Mouse (Mus musculus) MEL (cell line): ENCODE measurements around the gene Rpl36al. TPM values are rescaled to one million over a fixed set of nuclear protein-coding genes. Genes with fewer than 3 reads are reported as not detected.

Experiments used
- DNase-seq: peaks from one replicate; pipeline ENCODE4 v3.0.0; 2011; ENCODE audit warnings: low read depth, low spot score
- H3K27ac ChIP-seq: 2 replicates; pipeline ENCODE4 v1.5.1; 2012; ENCODE audit warnings: low read depth, mild to moderate bottlenecking, control low read depth, low read length, moderate library complexity; ENCODE audit not compliant: control insufficient read depth
- H3K27me3 ChIP-seq, 2 experiments: fragments of 150-350 bp in 1 of 2; sonication (generic) in 1 of 2; 2 replicates each; pipeline ENCODE4 v1.6.1; 2012; ENCODE audit warnings: low read length in 2 of 2, mild to moderate bottlenecking in 2 of 2, improper control_type of control experiment in 1 of 2, moderate library complexity in 1 of 2; ENCODE audit not compliant: insufficient read depth in 2 of 2, control insufficient read depth in 1 of 2
- H3K36me3 ChIP-seq, 2 experiments: 2 replicates each; pipeline ENCODE4 v1.6.1; 2012 to 2014; ENCODE audit warnings: low read length in 2 of 2, improper control_type of control experiment in 1 of 2, inconsistent platforms in 1 of 2, mild to moderate bottlenecking in 1 of 2; ENCODE audit not compliant: insufficient read depth in 2 of 2, control insufficient read depth in 1 of 2
- H3K4me1 ChIP-seq, 2 experiments: fragments of 150-350 bp in 1 of 2; sonication (generic) in 1 of 2; 2 replicates each; pipeline ENCODE4 v1.6.1; 2012; ENCODE audit warnings: low read length in 2 of 2, improper control_type of control experiment in 1 of 2, mild to moderate bottlenecking in 1 of 2; ENCODE audit not compliant: insufficient read depth in 2 of 2, control insufficient read depth in 1 of 2
- H3K4me3 ChIP-seq, 2 experiments: fragments of 150-350 bp in 1 of 2; sonication (generic) in 1 of 2; 2 replicates each; pipeline ENCODE4 v1.5.1; 2012; ENCODE audit warnings: low read depth in 2 of 2, low read length in 2 of 2, mild to moderate bottlenecking in 2 of 2, moderate library complexity in 2 of 2, control low read depth in 1 of 2, improper control_type of control experiment in 1 of 2; ENCODE audit not compliant: control insufficient read depth in 1 of 2, insufficient read depth in 1 of 2
- H3K79me2 ChIP-seq: 2 replicates; pipeline ENCODE4 v1.6.1; 2012; ENCODE audit warnings: mild to moderate bottlenecking, low read length, moderate library complexity; ENCODE audit not compliant: control insufficient read depth, poor library complexity, insufficient read depth
- H3K9ac ChIP-seq: 2 replicates; pipeline ENCODE4 v1.6.1; 2012; ENCODE audit warnings: low read depth, mild to moderate bottlenecking, control low read depth, low read length, moderate library complexity; ENCODE audit not compliant: control insufficient read depth, poor library complexity, severe bottlenecking
- H3K9me3 ChIP-seq: fragments of 150-350 bp; sonication (generic); replicated peaks from 2 replicates; pipeline ENCODE4 v1.6.1; 2012; ENCODE audit warnings: mild to moderate bottlenecking, low read length, improper control_type of control experiment, moderate library complexity; ENCODE audit not compliant: insufficient read depth
- BHLHE40 ChIP-seq: IDR thresholded peaks from 2 replicates; pipeline ENCODE4 v1.6.1; 2012; ENCODE audit warnings: low read depth, mild to moderate bottlenecking, inconsistent platforms, low read length, improper control_type of control experiment, borderline replicate concordance
- CHD1 ChIP-seq: IDR thresholded peaks from 2 replicates; pipeline ENCODE4 v1.6.1; 2012; ENCODE audit warnings: low read depth, mild to moderate bottlenecking, inconsistent platforms, low read length, improper control_type of control experiment
- E2F4 ChIP-seq: IDR thresholded peaks from 2 replicates; pipeline ENCODE4 v1.6.1; 2011; ENCODE audit warnings: low read depth, low read length, improper control_type of control experiment, borderline replicate concordance
- ELF1 ChIP-seq: IDR thresholded peaks from 2 replicates; pipeline ENCODE4 v1.6.1; 2014; ENCODE audit warnings: low read depth, mild to moderate bottlenecking, inconsistent platforms, low read length, improper control_type of control experiment, moderate library complexity
- EP300 ChIP-seq, 2 experiments: IDR thresholded peaks; 2 replicates each; pipeline ENCODE4 v1.6.1; 2011; ENCODE audit warnings: improper control_type of control experiment in 2 of 2, low read length in 2 of 2, low read depth in 1 of 2, mild to moderate bottlenecking in 1 of 2
- ETS1 ChIP-seq: IDR thresholded peaks from 2 replicates; pipeline ENCODE4 v1.6.1; 2012; ENCODE audit warnings: low read depth, mild to moderate bottlenecking, inconsistent platforms, low read length, improper control_type of control experiment, moderate library complexity
- GABPA ChIP-seq: IDR thresholded peaks from 2 replicates; pipeline ENCODE4 v1.6.1; 2012; ENCODE audit warnings: low read depth, mild to moderate bottlenecking, inconsistent platforms, low read length, improper control_type of control experiment, moderate library complexity
- GATA1 ChIP-seq: IDR thresholded peaks from 2 replicates; pipeline ENCODE4 v1.6.1; 2011; ENCODE audit warnings: low read depth, low read length, improper control_type of control experiment
- KAT2A ChIP-seq: conservative IDR thresholded peaks from 2 replicates; pipeline ENCODE4 v1.6.1; 2012; ENCODE audit warnings: low read depth, low read length, improper control_type of control experiment, inconsistent platforms
- MAZ ChIP-seq: IDR thresholded peaks from 2 replicates; pipeline ENCODE4 v1.6.1; 2012; ENCODE audit warnings: low read depth, mild to moderate bottlenecking, inconsistent platforms, low read length, improper control_type of control experiment
- MEF2A ChIP-seq: IDR thresholded peaks from 2 replicates; pipeline ENCODE4 v1.6.1; 2014; ENCODE audit warnings: low read depth, mild to moderate bottlenecking, inconsistent platforms, low read length, improper control_type of control experiment; ENCODE audit not compliant: poor library complexity, insufficient replicate concordance, severe bottlenecking; ENCODE audit errors: extremely low read depth
- MXI1 ChIP-seq: IDR thresholded peaks from 2 replicates; pipeline ENCODE4 v1.6.1; 2011; ENCODE audit warnings: mild to moderate bottlenecking, low read depth, low read length, improper control_type of control experiment
- MYB ChIP-seq: IDR thresholded peaks from 2 replicates; pipeline ENCODE4 v1.6.1; 2011; ENCODE audit warnings: mild to moderate bottlenecking, low read depth, low read length, improper control_type of control experiment
- MYC ChIP-seq: IDR thresholded peaks from 2 replicates; pipeline ENCODE4 v1.6.1; 2011; ENCODE audit warnings: low read depth, mild to moderate bottlenecking, low read length, improper control_type of control experiment, moderate library complexity
- POLR2AphosphoS2 ChIP-seq: IDR thresholded peaks from 2 replicates; pipeline ENCODE4 v1.6.1; 2011; ENCODE audit warnings: low read length, improper control_type of control experiment
- RAD21 ChIP-seq: IDR thresholded peaks from 2 replicates; pipeline ENCODE4 v1.6.1; 2011; ENCODE audit warnings: mild to moderate bottlenecking, low read depth, low read length, improper control_type of control experiment
- RCOR1 ChIP-seq: IDR thresholded peaks from 2 replicates; pipeline ENCODE4 v1.6.1; 2012; ENCODE audit warnings: low read depth, mild to moderate bottlenecking, inconsistent platforms, low read length, improper control_type of control experiment
- SIN3A ChIP-seq: IDR thresholded peaks from 2 replicates; pipeline ENCODE4 v1.6.1; 2012; ENCODE audit warnings: low read length, improper control_type of control experiment, inconsistent platforms
- SMC3 ChIP-seq: IDR thresholded peaks from 2 replicates; pipeline ENCODE4 v1.6.1; 2011; ENCODE audit warnings: low read depth, low read length, improper control_type of control experiment
- TCF12 ChIP-seq: IDR thresholded peaks from 2 replicates; pipeline ENCODE4 v1.6.1; 2014; ENCODE audit warnings: low read depth, mild to moderate bottlenecking, inconsistent platforms, low read length, improper control_type of control experiment, moderate library complexity
- USF1 ChIP-seq: IDR thresholded peaks from 2 replicates; pipeline ENCODE4 v1.6.1; 2014; ENCODE audit warnings: low read depth, mild to moderate bottlenecking, inconsistent platforms, low read length, improper control_type of control experiment, moderate library complexity
- USF2 ChIP-seq, 2 experiments: IDR thresholded peaks; 2 replicates each; pipeline ENCODE4 v1.6.1; 2011 to 2012; ENCODE audit warnings: improper control_type of control experiment in 2 of 2, low read length in 2 of 2, borderline replicate concordance in 1 of 2, inconsistent platforms in 1 of 2, low read depth in 1 of 2, mild to moderate bottlenecking in 1 of 2; ENCODE audit not compliant: insufficient read depth in 1 of 2
- ZKSCAN1 ChIP-seq: IDR thresholded peaks from 2 replicates; pipeline ENCODE4 v1.6.1; 2012; ENCODE audit warnings: low read depth, mild to moderate bottlenecking, inconsistent platforms, low read length, improper control_type of control experiment, moderate library complexity
- ZMIZ1 ChIP-seq: IDR thresholded peaks from 2 replicates; pipeline ENCODE4 v1.6.1; 2012; ENCODE audit warnings: low read depth, mild to moderate bottlenecking, inconsistent platforms, low read length, improper control_type of control experiment, moderate library complexity
- polyA plus RNA-seq, 2 experiments: library from polyadenylated mRNA; stranded (reverse) in 1 of 2; unstranded in 1 of 2; fragments of >175 nt in 1 of 2; fragments of >200 nt in 1 of 2; gene quantifications; 2 replicates each; pipeline versions ENCODE4 v1.2.1 to v1.2.4; 2012; ENCODE audit warnings: low replicate concordance in 2 of 2, low read depth in 1 of 2; ENCODE audit not compliant: insufficient read length in 2 of 2, insufficient read depth in 1 of 2, missing spikeins in 1 of 2
- total RNA-seq: library from RNA; depleted of rRNA; stranded (reverse); fragments of 300-350 nt; gene quantifications from 2 replicates; pipeline ENCODE4 v1.2.3, GENCODE M21; 2012

Gene Rpl36al
- total and polyA plus RNA-seq, 3 experiments, result 696 to 1,318 TPM; not detected in 1

DNA sequence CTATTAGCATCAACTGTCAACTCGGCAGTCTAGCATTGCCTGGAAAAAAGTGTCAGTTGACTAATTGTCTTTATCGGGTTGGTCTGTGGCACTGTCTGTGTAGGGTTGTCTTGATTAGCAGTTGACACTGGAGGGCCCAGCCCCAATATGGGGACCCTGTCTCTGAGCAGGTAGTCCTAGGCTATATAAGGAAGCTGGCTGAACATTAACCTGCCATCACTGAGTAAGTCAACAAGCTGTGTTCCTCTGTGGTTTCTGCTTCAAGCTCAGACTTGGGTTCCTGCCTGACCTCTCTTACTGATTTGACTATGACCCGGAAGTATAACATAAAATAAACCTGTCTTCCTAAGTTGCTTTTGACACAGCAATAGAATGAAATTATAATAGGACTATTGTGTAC is 7.9 kb downstream of the Rpl36al start:
- no peaks in the 10 kb centered on the region; a peak in 3 of 4 replicates for H3K36me3 ChIP-seq
- no peaks in the 10 kb centered on the region for H3K9me3 ChIP-seq
- TF ChIP-seq SMC3, result no peak
- no peak for TF ChIP-seq POLR2AphosphoS2
- TF ChIP-seq GATA1, result no peak
- TF ChIP-seq MEF2A, result no peak
- TF ChIP-seq GABPA, result no peak
- TF ChIP-seq RCOR1, result no peak
- TF ChIP-seq ZKSCAN1, result no peak
- no peak for TF ChIP-seq MAZ
- TF ChIP-seq MXI1, result no peak
- no peak for TF ChIP-seq KAT2A
- TF ChIP-seq ETS1, result no peak
- TF ChIP-seq MYB, result no peak
- no peak for TF ChIP-seq ZMIZ1
- no peak for TF ChIP-seq BHLHE40
- TF ChIP-seq CHD1, result no peak
- no peak overlapping the region for H3K27ac ChIP-seq
- no peaks in the 10 kb centered on the region for H3K4me1 ChIP-seq
- no peaks in the 10 kb centered on the region for H3K79me2 ChIP-seq
- no peak for DNase-seq
- H3K27me3 ChIP-seq, result no peaks in the 10 kb centered on the region
- H3K9ac ChIP-seq, result no peak overlapping the region
- H3K4me3 ChIP-seq, result no peak overlapping the region

DNA sequence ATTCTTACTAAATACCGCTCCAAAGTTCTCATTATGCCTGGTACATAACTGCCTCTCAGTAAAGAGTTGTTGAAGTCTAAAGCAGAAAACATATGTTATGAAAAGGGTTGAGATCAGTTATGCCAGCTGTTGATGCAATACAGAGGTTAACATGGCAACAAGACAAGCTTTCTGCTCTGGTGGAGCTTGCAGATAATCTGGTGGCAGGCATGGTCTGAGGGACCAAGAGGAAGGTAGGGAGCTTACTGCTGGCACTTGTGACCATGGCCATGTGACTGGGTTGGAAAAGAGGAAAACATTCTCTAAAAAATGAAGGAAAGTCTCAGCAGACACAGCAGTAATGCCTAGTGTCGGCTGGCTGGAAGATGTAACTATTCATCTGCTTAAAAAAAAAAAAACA is 12.6 kb downstream of the Rpl36al start:
- TF ChIP-seq MYC, result no peak
- no peak for TF ChIP-seq E2F4
- TF ChIP-seq TCF12, result peak; percentile 21; the same call in 1 of the 2 replicates
- TF ChIP-seq ELF1, result no peak
- TF ChIP-seq ETS1, result peak; percentile 76; the same call in 1 of the 2 replicates
- peak; percentile 81; the same call in 1 of the 2 replicates for TF ChIP-seq USF1
- TF ChIP-seq USF2 (IDR thresholded peaks at IDR 0.05; ENCODE audit: borderline replicate concordance in 1 of 2, insufficient read depth in 1 of 2, low read depth in 1 of 2, low read length in 2 of 2), result no peak
- peak; percentile 56; the same call in 1 of the 2 replicates for TF ChIP-seq SIN3A
- TF ChIP-seq MXI1, result peak; percentile 89; the same call in 1 of the 2 replicates
- TF ChIP-seq RCOR1, result no peak
- TF ChIP-seq EP300 (IDR thresholded peaks at IDR 0.05; ENCODE audit: low read depth in 1 of 2, low read length in 2 of 2), result peak in 1 of 2 experiments; percentile 23; a peak in 1 of 4 replicates
- TF ChIP-seq RAD21, result no peak
- Histone ChIP-seq H3K27ac (no peak overlapping the region), H3K9ac (no peak overlapping the region), H3K79me2 (peaks cover 11% of the 10 kb centered on the region), H3K36me3 (peaks cover 0 to 10% of the 10 kb centered on the region in 2 experiments), H3K9me3 (no peaks in the 10 kb centered on the region), H3K4me3 (no peak overlapping the region), H3K27me3 (no peaks in the 10 kb centered on the region), H3K4me1 (peaks cover 0 to 2% of the 10 kb centered on the region in 2 experiments; a peak in 2 of 4 replicates)
- DNase-seq, result no peak
